Mouse (Mus musculus): Measurements from ENCODE around the gene Dapp1. TPM values are rescaled to one million over a fixed set of nuclear protein-coding genes. Genes with fewer than 3 reads are reported as not detected.
A peak's percentile ranks its signal among the peaks of the same experiment; 100 is the strongest.
"Not testable (repeated sequence)": the region's sequence is repeated elsewhere in the genome, so short reads cannot be mapped to it uniquely, and the experiment has no call there.

The Dapp1 gene
- polyA plus RNA-seq, 1 experiment from 2014 or later, result 22.7 TPM

- Histone ChIP-seq H3K27ac (peak overlapping the region; percentile 99), H3K36me3 (peaks cover 38% of the 10 kb centered on the region), H3K27me3 (replicated peaks) (no peaks in the 10 kb centered on the region), H3K4me2 (peak overlapping the region; percentile 72), H3K4me1 (peaks cover 76% of the 10 kb centered on the region), H3K9ac (peak overlapping the region; percentile 66), H3K4me3 (peak overlapping the region; percentile 45), H3K9me3 (replicated peaks) (no peaks in the 10 kb centered on the region)
- ATAC-seq, result peak; percentile 17; the same call in 1 of the 2 replicates
- WGBS (ENCODE audit: insufficient replicate concordance), result 24% methylated on average over 14 of the region's 14 CpGs
Measured at GRCm38 (mm10) chr3:137968105-137968819, 13.1 kb downstream of the Dapp1 start.

- Histone ChIP-seq H3K4me1 (peaks cover 56% of the 10 kb centered on the region), H3K36me3 (peaks cover 72% of the 10 kb centered on the region)
- H3K4me3 ChIP-seq; H3K9ac ChIP-seq; H3K27ac ChIP-seq; H3K27me3 ChIP-seq (replicated peaks); H3K9me3 ChIP-seq (replicated peaks); ATAC-seq; H3K4me2 ChIP-seq: not testable (repeated sequence)
- WGBS (ENCODE audit: insufficient replicate concordance), result 33% methylated on average over 1 of the region's 1 CpGs
Measured at GRCm38 (mm10) chr3:137964014-137964413, 17.3 kb downstream of the Dapp1 start.

DNA sequence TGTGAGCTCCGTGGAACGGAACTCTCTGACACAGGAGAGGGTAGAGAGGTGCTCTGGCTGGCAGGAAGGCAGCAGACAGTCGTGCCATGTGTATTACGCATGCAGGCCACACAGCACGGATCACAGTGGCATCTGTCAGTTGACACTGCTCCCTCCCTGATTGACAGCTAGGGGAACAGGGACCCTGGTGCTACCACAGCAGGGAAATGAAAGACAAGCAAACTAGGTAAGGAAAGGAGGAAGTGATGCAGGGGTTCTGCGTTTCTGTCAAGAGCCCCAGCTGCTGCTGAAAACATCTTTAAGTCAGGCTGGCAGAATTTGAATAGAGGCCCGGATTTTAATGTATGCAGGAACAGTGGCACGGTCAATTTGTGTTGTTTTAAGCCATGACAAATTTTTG is 17.8 kb downstream of the Dapp1 start:
- WGBS (ENCODE audit: insufficient replicate concordance), result 63% methylated on average over 8 of the region's 8 CpGs
- peaks cover 72% of the 10 kb centered on the region for H3K36me3 ChIP-seq
- no peaks in the 10 kb centered on the region for H3K27me3 ChIP-seq (replicated peaks)
- no peak overlapping the region for H3K4me2 ChIP-seq
- no peak overlapping the region for H3K9ac ChIP-seq
- 0 out of 2 replicates have a peak overlapping the region, but pooled peaks have one; percentile 17 for H3K27ac ChIP-seq
- peaks cover 57% of the 10 kb centered on the region for H3K4me1 ChIP-seq
- no peak overlapping the region for H3K4me3 ChIP-seq
- no peaks in the 10 kb centered on the region for H3K9me3 ChIP-seq (replicated peaks)
- ATAC-seq, result no peak

- no peaks in the 10 kb centered on the region for H3K27me3 ChIP-seq (replicated peaks)
- H3K9ac ChIP-seq, result 0 out of 2 replicates have a peak overlapping the region, but pooled peaks have one; percentile 2
- 0 out of 2 replicates have a peak, but pooled peaks have one; percentile 14 for ATAC-seq
- H3K4me3 ChIP-seq, result no peak overlapping the region
- WGBS (ENCODE audit: insufficient replicate concordance), result 52% methylated on average over 8 of the region's 8 CpGs
- H3K9me3 ChIP-seq (replicated peaks), result no peaks in the 10 kb centered on the region
- peaks cover 57% of the 10 kb centered on the region for H3K4me1 ChIP-seq
- H3K36me3 ChIP-seq, result peaks cover 65% of the 10 kb centered on the region
- peak overlapping the region; percentile 59 for H3K27ac ChIP-seq
- no peak overlapping the region for H3K4me2 ChIP-seq
Measured at GRCm38 (mm10) chr3:137961736-137962385, 19.5 kb downstream of the Dapp1 start.

GRCm38 (mm10) chr3:137959456-137959855 is 21.9 kb downstream of the Dapp1 start:
- no peak for ATAC-seq
- Histone ChIP-seq H3K4me2 (no peak overlapping the region), H3K4me1 (peaks cover 66% of the 10 kb centered on the region), H3K9me3 (replicated peaks) (no peaks in the 10 kb centered on the region), H3K27me3 (replicated peaks) (no peaks in the 10 kb centered on the region), H3K36me3 (peaks cover 47% of the 10 kb centered on the region), H3K4me3 (no peak overlapping the region), H3K9ac (no peak overlapping the region), H3K27ac (no peak overlapping the region)
- 61% methylated on average over 4 of the region's 4 CpGs for WGBS (ENCODE audit: insufficient replicate concordance)

- no peak for ATAC-seq
- no peaks in the 10 kb centered on the region for H3K9me3 ChIP-seq (replicated peaks)
- H3K4me3 ChIP-seq, result no peak overlapping the region
- H3K36me3 ChIP-seq, result peaks cover 39% of the 10 kb centered on the region
- H3K27me3 ChIP-seq (replicated peaks), result no peaks in the 10 kb centered on the region
- H3K4me2 ChIP-seq, result peak overlapping the region; percentile 42
- peak overlapping the region; percentile 87 for H3K27ac ChIP-seq
- H3K4me1 ChIP-seq, result peaks cover 73% of the 10 kb centered on the region
- H3K9ac ChIP-seq, result no peak overlapping the region
- 87% methylated on average over 4 of the region's 4 CpGs for WGBS (ENCODE audit: insufficient replicate concordance)
Measured at GRCm38 (mm10) chr3:137958352-137958751, 23.0 kb downstream of the Dapp1 start.

- H3K4me1 ChIP-seq, result peaks cover 77% of the 10 kb centered on the region
Measured at GRCm38 (mm10) chr3:137957864-137958263, 23.5 kb downstream of the Dapp1 start.

GRCm38 (mm10) chr3:137955560-137956081 is 25.7 kb downstream of the Dapp1 start:
- Histone ChIP-seq H3K4me1 (peaks cover 85% of the 10 kb centered on the region), H3K27ac (peak overlapping the region; percentile 80)
- peak; percentile 27; the same call in 1 of the 2 replicates for ATAC-seq

More at GRCm38 (mm10) chr3:137957864-137958263, 23.5 kb downstream of the Dapp1 start:
- ATAC-seq, result peak; percentile 91
- no peak overlapping the region for H3K9ac ChIP-seq
- peaks cover 37% of the 10 kb centered on the region for H3K36me3 ChIP-seq
- H3K27ac ChIP-seq, result peak overlapping the region; percentile 87
- WGBS (ENCODE audit: insufficient replicate concordance), result 18% methylated on average over 9 of the region's 9 CpGs
- H3K27me3 ChIP-seq (replicated peaks), result no peaks in the 10 kb centered on the region
- H3K4me2 ChIP-seq, result peak overlapping the region; percentile 42
- H3K4me3 ChIP-seq, result no peak overlapping the region
- no peaks in the 10 kb centered on the region for H3K9me3 ChIP-seq (replicated peaks)

DNA sequence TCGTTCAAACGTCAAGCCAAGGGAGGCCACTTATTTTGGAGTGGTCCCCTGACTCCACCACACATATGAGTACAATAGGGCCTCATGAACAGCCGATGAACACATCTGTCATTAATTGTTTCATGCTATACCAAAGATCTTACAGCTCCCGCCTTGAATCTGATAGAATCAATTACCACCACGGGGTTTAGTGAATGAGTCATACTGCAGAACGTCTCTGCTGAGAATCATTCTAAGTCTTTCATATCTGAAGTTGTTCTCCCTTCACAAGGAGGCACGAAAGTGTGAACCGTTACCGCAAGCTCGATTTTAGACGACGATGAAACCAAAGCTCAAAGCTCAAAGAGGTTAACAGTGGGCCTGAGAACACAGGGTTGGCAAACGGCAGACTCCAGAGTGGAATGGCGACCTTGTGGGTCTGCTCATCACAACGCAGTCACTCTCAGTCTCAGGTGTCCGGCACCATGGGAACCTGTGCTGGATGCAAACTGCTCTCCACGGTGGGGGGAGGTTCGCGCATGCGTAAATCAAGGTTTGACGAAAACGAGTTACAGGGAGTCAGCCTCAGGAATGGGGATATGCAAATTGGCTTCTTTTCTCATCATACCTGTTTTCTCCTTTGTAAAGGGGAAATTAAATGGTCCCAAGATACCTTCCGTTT is 27.0 kb downstream of the Dapp1 start:
- ATAC-seq, result no peak
- no peaks in the 10 kb centered on the region for H3K9me3 ChIP-seq (replicated peaks)
- H3K4me2 ChIP-seq, result peak overlapping the region; percentile 11; the same call in 1 of the 2 replicates
- peaks cover 98% of the 10 kb centered on the region for H3K4me1 ChIP-seq
- 0 out of 2 replicates have a peak overlapping the region, but pooled peaks have one; percentile 9 for H3K9ac ChIP-seq
- peak overlapping the region; percentile 81 for H3K27ac ChIP-seq
- WGBS (ENCODE audit: insufficient replicate concordance), result 55% methylated on average over 23 of the region's 23 CpGs
- no peaks in the 10 kb centered on the region for H3K27me3 ChIP-seq (replicated peaks)
- peaks cover 17% of the 10 kb centered on the region for H3K36me3 ChIP-seq
- H3K4me3 ChIP-seq, result no peak overlapping the region

More at GRCm38 (mm10) chr3:137955560-137956081, 25.7 kb downstream of the Dapp1 start:
- Histone ChIP-seq H3K27me3 (replicated peaks) (no peaks in the 10 kb centered on the region), H3K4me3 (peak overlapping the region; percentile 37), H3K9ac (peak overlapping the region; percentile 63), H3K36me3 (peaks cover 18% of the 10 kb centered on the region), H3K9me3 (replicated peaks) (no peaks in the 10 kb centered on the region), H3K4me2 (peak overlapping the region; percentile 64)
- 10% methylated on average over 16 of the region's 16 CpGs for WGBS (ENCODE audit: insufficient replicate concordance)

DNA sequence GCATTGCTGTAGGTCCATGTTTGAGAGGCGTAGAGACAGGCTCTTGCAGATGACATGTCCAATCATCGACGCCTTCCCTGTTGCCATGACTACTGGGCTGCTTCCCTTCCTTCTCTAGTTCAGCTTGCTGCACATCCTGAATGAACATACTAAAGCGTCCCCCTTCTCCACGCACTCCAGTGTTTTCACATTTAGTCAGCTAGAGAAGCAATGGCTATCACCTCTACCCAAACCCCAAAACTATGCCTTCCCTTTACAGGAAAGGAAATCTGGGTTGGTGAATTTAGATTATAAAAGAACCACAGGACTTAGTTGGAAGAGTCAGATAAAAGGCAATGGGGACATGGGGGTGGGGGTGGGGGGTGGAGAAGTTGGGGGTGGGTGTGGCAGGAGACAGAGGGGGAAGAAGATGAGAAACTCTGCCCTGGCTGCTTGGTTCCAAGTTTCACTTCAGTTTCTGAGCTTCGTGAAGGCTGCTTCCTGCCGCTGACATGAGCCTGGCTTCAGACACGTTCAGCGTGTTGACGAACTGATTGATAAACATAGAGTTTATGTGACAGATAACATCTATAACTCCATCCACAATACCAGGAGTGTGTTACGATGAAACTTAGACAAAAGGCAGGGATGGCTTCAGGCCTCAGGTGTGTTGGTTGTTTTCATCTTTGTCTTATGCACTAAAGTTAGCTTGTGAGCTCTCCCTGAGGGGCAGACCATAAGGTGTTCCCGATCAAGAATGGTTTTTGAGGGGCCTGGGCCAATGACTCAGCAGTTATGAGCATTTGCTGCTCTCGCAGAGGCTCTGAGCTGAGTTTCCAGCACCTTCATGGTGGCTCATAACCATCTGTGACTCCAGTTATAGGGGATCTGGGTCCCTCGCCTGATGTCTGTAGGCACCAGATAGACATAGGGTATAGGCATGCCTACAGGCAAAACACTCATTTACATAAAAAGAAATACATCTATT is 28.1 kb downstream of the Dapp1 start:
- Histone ChIP-seq H3K9ac (peak overlapping the region; percentile 22; the same call in 1 of the 2 replicates), H3K4me1 (peaks cover 98% of the 10 kb centered on the region), H3K36me3 (peaks cover 26% of the 10 kb centered on the region), H3K27me3 (replicated peaks) (no peaks in the 10 kb centered on the region), H3K4me3 (0 out of 2 replicates have a peak overlapping the region, but pooled peaks have one; percentile 0), H3K27ac (peak overlapping the region; percentile 81), H3K9me3 (replicated peaks) (no peaks in the 10 kb centered on the region), H3K4me2 (peak overlapping the region; percentile 56)
- whole genome bisulfite sequencing (ENCODE audit: insufficient replicate concordance), result 14% methylated on average over 14 of the region's 14 CpGs
- peak; percentile 33 for ATAC-seq
